Comparison of ENCODE assay signal across 29 mouse cellular contexts in genomic region chr6:136194616-136195015, GRCm38 (mm10). TPM values are rescaled to one million over a fixed set of nuclear protein-coding genes. Genes with fewer than 3 reads are reported as not detected.
"Had no signal": no experiment of that assay in that cellular context is flagged by ENCODE, and none has a peak within 500 bp of the region (broad histone marks: within the 10 kb centered on the region; RNA-seq: fewer than 3 reads in every experiment).

No protein-coding gene starts in this region.

- H3K27me3 ChIP-seq: heart, embryonic 13.5 days; heart, embryonic 15.5 days; hindbrain, embryonic 13.5 days; hindbrain, embryonic 15.5 days; kidney, embryonic 15.5 days; limb, embryonic 13.5 days; limb, embryonic 15.5 days; liver, embryonic 12.5 days had no signal

- H3K4me3 ChIP-seq: heart, adult 2 months; heart, embryonic 13.5 days; heart, embryonic 15.5 days; hindbrain, embryonic 13.5 days; hindbrain, embryonic 15.5 days; kidney, embryonic 15.5 days; limb, embryonic 13.5 days; limb, embryonic 15.5 days; liver, embryonic 12.5 days had no signal

- H3K4me2 ChIP-seq: heart, embryonic 11.5 days; heart, embryonic 13.5 days; heart, embryonic 15.5 days; hindbrain, embryonic 13.5 days; hindbrain, embryonic 15.5 days; kidney, embryonic 15.5 days; limb, embryonic 13.5 days; limb, embryonic 15.5 days; liver, embryonic 12.5 days had no signal

- H3K9ac ChIP-seq: heart, embryonic 13.5 days; heart, embryonic 15.5 days; hindbrain, embryonic 13.5 days; hindbrain, embryonic 15.5 days; kidney, embryonic 15.5 days; limb, embryonic 13.5 days; limb, embryonic 15.5 days; liver, embryonic 12.5 days; liver, embryonic 14.5 days had no signal

- ATAC-seq: hindbrain, postnatal 0 days; intestine, embryonic 16.5 days; liver, embryonic 12.5 days had no signal

- H3K9me3 ChIP-seq: heart, embryonic 13.5 days; heart, embryonic 15.5 days; hindbrain, embryonic 13.5 days; hindbrain, embryonic 15.5 days; kidney, embryonic 15.5 days; limb, embryonic 13.5 days; limb, embryonic 15.5 days; liver, embryonic 12.5 days had no signal

- H3K36me3 ChIP-seq: heart, embryonic 13.5 days; heart, embryonic 15.5 days; hindbrain, embryonic 13.5 days; hindbrain, embryonic 15.5 days; kidney, embryonic 15.5 days; limb, embryonic 13.5 days; limb, embryonic 15.5 days; liver, embryonic 12.5 days had no signal

- H3K4me1 ChIP-seq: heart, embryonic 13.5 days; heart, embryonic 15.5 days; hindbrain, embryonic 13.5 days; hindbrain, embryonic 15.5 days; kidney, embryonic 15.5 days; limb, embryonic 13.5 days; limb, embryonic 15.5 days; liver, embryonic 12.5 days had no signal

- DNase-seq: gastrocnemius, postnatal 14 days; gastrocnemius, postnatal 36 days; heart, adult 11 months; heart, adult 2 months; heart, postnatal 14 days; heart, postnatal 36 days; kidney, adult 11 months; kidney, adult 2 months; kidney, adult 9 months; kidney, postnatal 14 days; kidney, postnatal 36 days; layer of hippocampus, adult 9-11 months; layer of hippocampus, postnatal 36 days had no signal

- H3K27ac ChIP-seq: heart, adult 2 months; heart, embryonic 13.5 days; heart, embryonic 15.5 days; hindbrain, embryonic 13.5 days; hindbrain, embryonic 15.5 days; hindbrain, postnatal 0 days; kidney, embryonic 15.5 days; kidney, postnatal 0 days; limb, embryonic 13.5 days; limb, embryonic 15.5 days; liver, embryonic 12.5 days; liver, embryonic 14.5 days had no signal

RNA-seq across cellular contexts. Expression of gene Grin2b, which starts 21.3 kb away (rescaled TPM):
- polyA plus RNA-seq: heart, postnatal 0 days; intestine, embryonic 16.5 days; kidney, adult 2 months; large intestine, adult 2 months; liver, embryonic 16.5 days had no signal
